ENCODE assay signal across 10 mouse cellular contexts in the genomic region with DNA sequence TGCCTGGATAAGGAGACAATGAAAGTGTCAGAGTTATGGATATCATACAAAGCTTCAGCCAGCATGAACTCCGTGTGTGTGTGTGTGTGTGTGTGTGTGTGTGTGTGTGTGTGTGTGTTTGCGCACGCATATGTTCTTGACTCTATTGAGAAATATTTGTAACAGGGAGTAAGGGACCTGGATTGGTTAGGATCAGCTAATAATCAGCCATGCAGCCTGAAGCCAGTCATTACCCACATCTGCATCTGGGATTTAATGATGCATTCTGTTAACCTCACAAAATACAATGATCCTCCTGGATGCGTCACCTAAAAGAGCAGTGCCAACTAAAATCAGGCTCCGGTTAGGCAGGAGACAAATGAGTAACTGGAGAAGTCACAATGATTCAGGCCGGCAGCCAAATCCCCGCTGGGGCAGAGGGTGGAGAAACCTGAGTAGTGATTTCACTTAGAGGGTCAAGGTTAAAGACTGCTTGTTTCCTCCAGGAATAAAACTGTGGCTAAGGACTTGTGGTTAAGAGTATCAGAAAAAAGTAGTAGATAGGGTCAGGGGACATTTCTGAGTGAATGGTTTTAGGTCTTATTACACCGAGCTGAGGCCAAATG.
DNase-seq lines count a peak whose midpoint lies in the region; ATAC-seq and TF ChIP-seq lines count a peak whose summit lies in the region.
"Had no signal": no experiment of that assay in that cellular context is flagged by ENCODE, and none has a peak within 500 bp of the region (broad histone marks: within the 10 kb centered on the region; RNA-seq: fewer than 3 reads in every experiment).

No protein-coding gene starts in this region.

- no peak overlapping the region for H3K4me3 ChIP-seq in kidney, embryonic 15.5 days (replicated peaks)
- no peak overlapping the region for H3K4me3 ChIP-seq in forebrain, postnatal 0 days (ENCODE audit: low read depth, low read length)
- H3K4me3 ChIP-seq: hindbrain, embryonic 15.5 days; liver, embryonic 13.5 days had no signal

- no peak overlapping the region for H3K27ac ChIP-seq in kidney, embryonic 15.5 days
- no peak overlapping the region for H3K27ac ChIP-seq in forebrain, postnatal 0 days (ENCODE audit: low read depth, low read length)
- H3K27ac ChIP-seq: hindbrain, embryonic 15.5 days; liver, embryonic 13.5 days had no signal

- 0 out of 2 replicates have a peak, but pooled peaks cover 3% of the 10 kb centered on the region for H3K4me1 ChIP-seq in kidney, embryonic 15.5 days
- no peaks in the 10 kb centered on the region for H3K4me1 ChIP-seq in forebrain, postnatal 0 days (ENCODE audit: insufficient read depth)
- H3K4me1 ChIP-seq: hindbrain, embryonic 15.5 days; liver, embryonic 13.5 days had no signal

- ATAC-seq in kidney, embryonic 15.5 days (replicated peaks; ENCODE audit: low FRiP score), result peak; percentile 93
- no peak for ATAC-seq in forebrain, postnatal 0 days

- no peak overlapping the region for H3K4me2 ChIP-seq in kidney, embryonic 15.5 days
- no peak overlapping the region for H3K4me2 ChIP-seq in forebrain, postnatal 0 days (ENCODE audit: low read depth)
- H3K4me2 ChIP-seq: hindbrain, embryonic 15.5 days; liver, embryonic 13.5 days had no signal

- H3K27me3 ChIP-seq in kidney, embryonic 15.5 days, result no peaks in the 10 kb centered on the region
- no peaks in the 10 kb centered on the region for H3K27me3 ChIP-seq in forebrain, postnatal 0 days (ENCODE audit: insufficient read depth, low read length)
- H3K27me3 ChIP-seq: hindbrain, embryonic 15.5 days; liver, embryonic 13.5 days had no signal

- DNase-seq in cerebellum, postnatal 10 days, result peak; percentile 91 to 92
- DNase-seq in cerebellum, adult 18-20 months, result no peak
- DNase-seq in adrenal gland, adult 2 months, result peak; percentile 88
- peak; percentile 90 for DNase-seq in gonadal fat pad, adult 2 months (ENCODE audit: low read depth)
- no peak for DNase-seq in left cerebral cortex, adult 8-10 months (ENCODE audit: low spot score in 2 of 2)
- DNase-seq in T-cell, adult 2 months (ENCODE audit: low spot score), result no peak
- no peak for DNase-seq in forebrain, postnatal 0 days
- DNase-seq: liver, embryonic 13.5 days had no signal

- WGBS in kidney, embryonic 15.5 days, result 29% methylated on average over 8 of the region's 8 CpGs
- WGBS in forebrain, postnatal 0 days, result 60% methylated on average over 8 of the region's 8 CpGs

- TF ChIP-seq CTCF in forebrain, postnatal 0 days (IDR thresholded peaks at IDR 0.05; ENCODE audit: low read depth), result no peak

- H3K36me3 ChIP-seq in kidney, embryonic 15.5 days, result no peaks in the 10 kb centered on the region
- H3K36me3 ChIP-seq in forebrain, postnatal 0 days (ENCODE audit: insufficient read depth), result no peaks in the 10 kb centered on the region
- H3K36me3 ChIP-seq: hindbrain, embryonic 15.5 days; liver, embryonic 13.5 days had no signal

- H3K9ac ChIP-seq in kidney, embryonic 15.5 days, result no peak overlapping the region
- H3K9ac ChIP-seq in forebrain, postnatal 0 days, result no peak overlapping the region
- H3K9ac ChIP-seq: hindbrain, embryonic 15.5 days; liver, embryonic 13.5 days had no signal

- H3K9me3 ChIP-seq in kidney, embryonic 15.5 days (replicated peaks), result no peaks in the 10 kb centered on the region
- H3K9me3 ChIP-seq in forebrain, postnatal 0 days (ENCODE audit: low read length), result no peaks in the 10 kb centered on the region
- H3K9me3 ChIP-seq: hindbrain, embryonic 15.5 days; liver, embryonic 13.5 days had no signal

Comparison
In these comparisons a context has a peak if more than half of its experiments do, and no peak if none do; other contexts are left out.
1. DNase-seq: peak in cerebellum, postnatal 10 days (2 of 2), adrenal gland, adult 2 months (single experiment) and gonadal fat pad, adult 2 months (single experiment); none in cerebellum, adult 18-20 months (0 of 2), left cerebral cortex, adult 8-10 months (0 of 2), T-cell, adult 2 months (single experiment) and forebrain, postnatal 0 days (single experiment).